Mouse (Mus musculus) cerebellum, adult 2 months (tissue): ENCODE measurements at regions not wholly inside any gene's neighbourhood (a gene's known extent, or its start where the extent isn't known, plus 50 kb on each side); places are given as distances from the start of the nearest gene placed in this dataset.
"Not testable (repeated sequence)": the region's sequence is repeated elsewhere in the genome, so short reads cannot be mapped to it uniquely, and the experiment has no call there.

Experiments
- DNase-seq, 2 experiments: peaks; one replicate each; pipeline ENCODE4 v3.0.0; 2021
- H3K27ac ChIP-seq: fragments of 200-500 bp; 2 replicates; pipeline ENCODE4 v1.5.1; 2012; ENCODE audit warnings: low read length, control low read depth, inconsistent platforms; ENCODE audit not compliant: insufficient read depth
- H3K27me3 ChIP-seq: fragments of 200-500 bp; 2 replicates; pipeline ENCODE4 v1.6.1; 2012; ENCODE audit warnings: inconsistent platforms, mild to moderate bottlenecking, low read length, moderate library complexity; ENCODE audit not compliant: control insufficient read depth, insufficient read depth
- H3K4me1 ChIP-seq: fragments of 200-500 bp; 2 replicates; pipeline ENCODE4 v1.6.1; 2011; ENCODE audit warnings: low read length; ENCODE audit not compliant: control insufficient read depth, insufficient read depth
- H3K4me3 ChIP-seq: fragments of 200-500 bp; replicated peaks from 2 replicates; pipeline ENCODE3; 2011; ENCODE audit warnings: mild to moderate bottlenecking, low read depth, low read length, control low read depth; ENCODE audit not compliant: insufficient read depth
- CTCF ChIP-seq: fragments of 200-500 bp; IDR thresholded peaks from 2 replicates; pipeline ENCODE4 v1.5.1; 2011; ENCODE audit warnings: low read depth, mild to moderate bottlenecking, control low read depth, low read length, moderate library complexity, borderline replicate concordance; ENCODE audit not compliant: insufficient read depth
- POLR2A ChIP-seq: fragments of 200-500 bp; IDR thresholded peaks from 2 replicates; pipeline ENCODE4 v1.6.1; 2011; ENCODE audit warnings: low read length, control low read depth, borderline replicate concordance; ENCODE audit not compliant: insufficient read depth
- WGBS: fragments of 180-500 bp; shearing (Covaris S2); methylation state at CpG from one replicate; pipeline ENCODE4 v1.1.7; 2018; 5-methylcytosine and 5-hydroxymethylcytosine counted together

- DNase-seq: no peak
- TF ChIP-seq POLR2A (no peak), CTCF (no peak)
- H3K27me3 ChIP-seq: no peaks in the 10 kb centered on the region; the same call in 1 of the 2 replicates
- no peaks in the 10 kb centered on the region for H3K4me1 ChIP-seq
- H3K4me3 ChIP-seq: no peak overlapping the region
- no peak overlapping the region for H3K27ac ChIP-seq
- 79% methylated on average over 2 of the region's 2 CpGs for WGBS
Observed at GRCm38 (mm10) chr6:37703946-37704345, 166.7 kb upstream of the Trim24 start.

GRCm38 (mm10) chr6:37705733-37706145 is 164.9 kb upstream of the Trim24 start:
- no peak for DNase-seq
- H3K4me3 ChIP-seq: no peak overlapping the region
- no peaks in the 10 kb centered on the region for H3K4me1 ChIP-seq
- H3K27me3 ChIP-seq: no peaks in the 10 kb centered on the region; the same call in 1 of the 2 replicates
- TF ChIP-seq CTCF (no peak), POLR2A (no peak)
- H3K27ac ChIP-seq: no peak overlapping the region
- 61% methylated on average over 1 of the region's 1 CpGs for WGBS

- not testable (repeated sequence) for H3K4me1 ChIP-seq, DNase-seq, H3K4me3 ChIP-seq, H3K27ac ChIP-seq, H3K27me3 ChIP-seq
- WGBS: 71% methylated on average over 1 of the region's 1 CpGs
Observed at GRCm38 (mm10) chr6:37707671-37708070, 162.9 kb upstream of the Trim24 start.

DNA sequence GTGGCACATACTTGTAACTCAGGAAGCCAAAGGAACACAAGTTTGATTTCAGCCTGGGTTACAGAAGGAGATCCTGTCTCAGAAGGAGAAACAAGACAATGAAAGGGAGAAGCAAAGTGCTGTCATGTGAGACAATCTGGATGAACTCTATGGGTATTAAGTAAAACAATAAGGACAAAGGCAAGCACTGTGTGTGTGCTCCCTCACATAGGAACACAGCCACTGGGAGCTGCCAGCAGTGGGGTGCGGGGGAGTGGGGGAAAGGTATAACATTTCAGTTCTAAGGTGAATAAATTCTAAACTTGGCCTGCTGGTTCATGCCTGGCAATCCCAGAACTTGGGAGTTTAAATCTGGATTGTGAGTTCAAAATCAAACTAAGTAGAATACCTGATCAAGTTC is 158.8 kb upstream of the Trim24 start:
- Histone ChIP-seq H3K27me3 (no peaks in the 10 kb centered on the region), H3K27ac (no peak overlapping the region), H3K4me1 (peaks cover 4% of the 10 kb centered on the region), H3K4me3 (no peak overlapping the region)
- 70% methylated on average over 1 of the region's 1 CpGs for WGBS
- no peak for DNase-seq
- TF ChIP-seq CTCF (no peak), POLR2A (no peak)

DNA sequence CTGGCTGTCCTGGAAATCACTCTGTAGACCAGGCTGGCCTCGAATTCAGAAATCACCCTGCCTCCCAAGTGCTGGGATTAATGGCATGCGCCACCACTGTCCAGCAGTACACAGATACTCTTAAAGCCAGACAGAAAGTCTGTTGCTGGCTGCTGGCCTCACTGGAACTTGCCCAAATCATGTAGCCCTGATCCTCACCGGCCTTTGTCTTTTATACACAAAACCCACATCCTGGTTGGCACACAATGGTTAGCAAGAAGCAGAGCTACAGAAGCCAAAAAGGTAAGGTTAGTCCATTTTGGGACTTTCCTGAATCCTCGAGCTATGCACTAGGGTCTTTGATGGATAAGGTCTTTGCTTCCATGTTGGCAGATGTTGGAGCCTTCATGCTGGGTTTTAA is 157.2 kb upstream of the Trim24 start:
- TF ChIP-seq CTCF: no peak
- no peak for TF ChIP-seq POLR2A
- DNase-seq: no peak
- Histone ChIP-seq H3K27ac (no peak overlapping the region), H3K27me3 (no peaks in the 10 kb centered on the region), H3K4me1 (peaks cover 4% of the 10 kb centered on the region), H3K4me3 (no peak overlapping the region)
- WGBS: 51% methylated on average over 4 of the region's 4 CpGs

GRCm38 (mm10) chr6:37714223-37714928 is 156.2 kb upstream of the Trim24 start:
- 8% methylated on average over 6 of the region's 6 CpGs for WGBS
- Histone ChIP-seq H3K4me1 (peaks cover 4% of the 10 kb centered on the region), H3K27ac (no peak overlapping the region)

GRCm38 (mm10) chr6:37721736-37722135 is 148.9 kb upstream of the Trim24 start:
- Histone ChIP-seq H3K4me3 (no peak overlapping the region), H3K27me3 (no peaks in the 10 kb centered on the region), H3K4me1 (no peaks in the 10 kb centered on the region), H3K27ac (no peak overlapping the region)
- DNase-seq: no peak
- 79% methylated on average over 1 of the region's 1 CpGs for WGBS
- no peak for TF ChIP-seq POLR2A
- TF ChIP-seq CTCF: no peak

More at GRCm38 (mm10) chr6:37714223-37714928, 156.2 kb upstream of the Trim24 start:
- DNase-seq: peak in 1 of 2 experiments; percentile 42
- TF ChIP-seq CTCF (no peak), POLR2A (no peak)
- H3K27me3 ChIP-seq: no peaks in the 10 kb centered on the region
- H3K4me3 ChIP-seq: no peak overlapping the region

- H3K4me3 ChIP-seq: no peak overlapping the region
- WGBS: 12% methylated on average over 4 of the region's 4 CpGs
- H3K27me3 ChIP-seq: no peaks in the 10 kb centered on the region
- no peaks in the 10 kb centered on the region for H3K4me1 ChIP-seq
- H3K27ac ChIP-seq: peak overlapping the region; percentile 46; the same call in 1 of the 2 replicates
- peak; percentile 17 to 73 for DNase-seq
- TF ChIP-seq CTCF (no peak), POLR2A (no peak)
Observed at GRCm38 (mm10) chr6:37723337-37723736, 147.3 kb upstream of the Trim24 start.

DNA sequence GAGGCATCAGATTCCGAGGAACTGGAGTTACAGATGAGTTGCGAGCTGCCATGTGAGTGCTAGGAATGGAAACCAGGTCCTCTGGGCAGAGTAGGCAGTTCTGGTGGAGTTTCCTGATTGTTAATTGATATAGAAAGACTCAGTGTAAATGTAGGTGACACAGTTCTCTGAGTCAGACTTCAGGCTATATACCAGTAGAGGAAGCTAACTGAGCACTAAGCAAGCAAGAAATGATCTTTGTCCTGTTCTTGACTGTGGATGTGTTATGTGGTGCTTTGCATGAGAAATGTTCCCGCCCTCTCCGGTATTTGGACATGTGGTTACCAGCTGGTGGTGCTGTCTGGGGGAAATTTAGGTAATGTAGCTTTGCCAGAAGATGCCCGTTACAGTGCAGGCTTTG is 146.4 kb upstream of the Trim24 start:
- no peak overlapping the region for H3K27ac ChIP-seq
- no peak overlapping the region for H3K4me3 ChIP-seq
- DNase-seq: no peak
- no peaks in the 10 kb centered on the region for H3K27me3 ChIP-seq
- no peak for TF ChIP-seq CTCF
- no peak for TF ChIP-seq POLR2A
- no peaks in the 10 kb centered on the region for H3K4me1 ChIP-seq
- WGBS: 91% methylated on average over 5 of the region's 5 CpGs
